Mouse (Mus musculus): Measurements from ENCODE around the gene Afg1l.

DNA sequence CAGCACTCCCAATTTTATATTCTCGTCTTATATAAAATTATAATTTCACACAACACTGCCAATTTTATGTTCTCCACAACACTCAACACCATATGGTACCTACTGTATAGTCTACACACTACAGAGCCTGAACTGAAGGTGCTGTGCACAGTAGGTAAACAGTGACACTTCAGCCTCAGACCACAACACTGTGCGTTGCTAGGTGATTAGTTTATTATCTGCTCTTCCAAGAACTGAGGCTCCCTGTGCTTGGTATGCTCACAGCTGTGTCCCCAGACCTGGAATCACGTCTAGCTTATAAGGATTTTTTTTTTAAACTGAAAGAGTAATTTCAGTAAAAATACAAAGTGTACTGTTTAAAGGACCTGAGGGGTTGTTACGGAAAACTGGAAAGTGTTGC lies 2.4 kb upstream of the Afg1l start:
- TF ChIP-seq CTCF (IDR thresholded peaks at IDR 0.05; ENCODE audit: insufficient read depth, low read depth, low read length) (no peak), POLR2A (IDR thresholded peaks at IDR 0.05; ENCODE audit: insufficient read depth, low read depth, low read length) (no peak)

All from olfactory bulb, adult 2 months (tissue).